Mouse (Mus musculus): ENCODE results near the gene Shisal2b. TPM values are rescaled to one million over a fixed set of nuclear protein-coding genes. Genes with fewer than 3 reads are reported as not detected.

Shisal2b gene
- polyA plus RNA-seq, 1 experiment from 2014 or later: not detected

DNA sequence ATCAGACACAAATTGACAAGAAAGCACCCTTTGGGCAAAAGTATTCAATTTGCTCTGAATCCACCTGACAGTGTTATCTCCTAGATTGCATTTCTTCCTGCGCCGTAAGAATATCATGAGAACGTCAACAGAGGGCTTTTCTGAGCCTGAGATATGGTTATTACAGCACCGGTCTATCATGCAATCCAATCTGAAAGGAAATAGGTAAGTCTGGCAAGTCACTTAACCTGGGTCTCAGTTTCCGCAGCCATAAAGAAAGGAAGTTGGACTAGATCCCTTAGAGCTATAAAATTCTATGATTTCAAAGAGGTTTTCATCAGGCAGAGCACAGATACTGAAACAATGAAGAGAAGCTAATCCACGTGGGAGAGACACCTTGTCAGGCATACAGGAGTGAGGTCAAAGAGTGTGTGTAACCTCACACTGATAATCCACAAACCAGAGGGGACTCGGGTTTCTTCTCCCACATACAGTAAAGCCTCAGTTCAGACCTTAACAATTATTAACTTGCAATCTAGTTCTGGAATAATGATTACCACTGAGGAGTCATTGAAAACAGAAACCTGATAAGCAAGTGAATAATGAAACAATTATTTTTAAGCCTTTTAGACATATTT, 64.0 kb downstream of the Shisal2b start:
- Histone ChIP-seq H3K4me2 (no peak overlapping the region), H3K4me3 (replicated peaks) (no peak overlapping the region), H3K9ac (no peak overlapping the region), H3K27ac (no peak overlapping the region), H3K4me1 (no peaks in the 10 kb centered on the region), H3K36me3 (replicated peaks) (peaks cover 8% of the 10 kb centered on the region), H3K27me3 (no peaks in the 10 kb centered on the region), H3K9me3 (no peaks in the 10 kb centered on the region)
- no peak for ATAC-seq (ENCODE audit: low FRiP score)
- 89% methylated on average over 7 of the region's 7 CpGs for WGBS

GRCm38 (mm10) chr13:104799067-104799466, 64.6 kb downstream of the Shisal2b start:
- Histone ChIP-seq H3K9me3 (no peaks in the 10 kb centered on the region), H3K4me3 (replicated peaks) (no peak overlapping the region), H3K9ac (no peak overlapping the region), H3K4me2 (no peak overlapping the region), H3K27me3 (no peaks in the 10 kb centered on the region), H3K27ac (no peak overlapping the region), H3K4me1 (no peaks in the 10 kb centered on the region), H3K36me3 (replicated peaks) (peaks cover 8% of the 10 kb centered on the region)
- ATAC-seq (ENCODE audit: low FRiP score): no peak
- 94% methylated on average over 8 of the region's 8 CpGs for WGBS

Other genes with a start within 250 kb of the Shisal2b start
- 23.4 and 23.8 TPM in 2 replicates for gene Srek1ip1, start 71.4 kb downstream of the Shisal2b start, polyA plus RNA-seq (2016; fragmentation: Nextera tagmentation; extraction: Ambion mirVana)
- 31.7 and 35.3 TPM in 2 replicates for gene Cwc27, start 46.8 kb downstream of the Shisal2b start, polyA plus RNA-seq (2016; fragmentation: Nextera tagmentation; extraction: Ambion mirVana)
- gene Rgs7bp, start 191.0 kb upstream of the Shisal2b start, polyA plus RNA-seq (2016; fragmentation: Nextera tagmentation; extraction: Ambion mirVana): 1.5 and 1.7 TPM in 2 replicates
- gene 4933425L06Rik, start 218.2 kb upstream of the Shisal2b start, polyA plus RNA-seq (2016; fragmentation: Nextera tagmentation; extraction: Ambion mirVana): not detected in 2 replicates